Mouse (Mus musculus) hindlimb bud, embryonic 11.5 days (tissue): Measurements from ENCODE around the gene Il1r1.
A peak's percentile ranks its signal among the peaks of the same experiment; 100 is the strongest.

Experiments used
- DNase-seq: peaks from one replicate; pipeline ENCODE4 v3.0.0-alpha.2; 2012; ENCODE audit warnings: low read depth, low spot score; ENCODE audit errors: extremely low spot score

Gene Il1r1

GRCm38 (mm10) chr1:40311123-40311522 is 86.2 kb downstream of the Il1r1 start:
- no peak for DNase-seq

- no peak for DNase-seq
These were observed 86.7 kb downstream of the Il1r1 start for GRCm38 (mm10) chr1:40311625-40312024.

- DNase-seq: no peak
These were observed 89.1 kb downstream of the Il1r1 start for GRCm38 (mm10) chr1:40314016-40314415.

GRCm38 (mm10) chr1:40317657-40318056 is 92.8 kb downstream of the Il1r1 start:
- DNase-seq: no peak

GRCm38 (mm10) chr1:40321824-40322223 is 96.9 kb downstream of the Il1r1 start:
- DNase-seq: no peak

GRCm38 (mm10) chr1:40322543-40322942 is 97.7 kb downstream of the Il1r1 start:
- DNase-seq: no peak

GRCm38 (mm10) chr1:40324457-40324856 is 99.6 kb downstream of the Il1r1 start, which contains the start of gene Il1rl2:
Gene Il1rl2 (plus strand): TSS chr1:40324610.
- peak; percentile 5 for DNase-seq

GRCm38 (mm10) chr1:40324955-40325702 is 100.2 kb downstream of the Il1r1 start:
- peak; percentile 6 for DNase-seq

GRCm38 (mm10) chr1:40325711-40326327 is 100.9 kb downstream of the Il1r1 start:
- DNase-seq: no peak

- DNase-seq: no peak
These were observed 102.7 kb downstream of the Il1r1 start for GRCm38 (mm10) chr1:40327604-40328003.

- no peak for DNase-seq
These were observed 104.6 kb downstream of the Il1r1 start for GRCm38 (mm10) chr1:40329526-40329925.

GRCm38 (mm10) chr1:40330181-40330580 is 105.3 kb downstream of the Il1r1 start:
- DNase-seq: no peak

GRCm38 (mm10) chr1:40339346-40339745 is 114.5 kb downstream of the Il1r1 start:
- DNase-seq: no peak

GRCm38 (mm10) chr1:40340102-40340501 is 115.2 kb downstream of the Il1r1 start:
- no peak for DNase-seq

GRCm38 (mm10) chr1:40352158-40352903 is 127.5 kb downstream of the Il1r1 start:
- no peak for DNase-seq

GRCm38 (mm10) chr1:40352904-40353286 is 128.0 kb downstream of the Il1r1 start:
- peak; percentile 49 for DNase-seq

- DNase-seq: no peak
These were observed 129.8 kb downstream of the Il1r1 start for GRCm38 (mm10) chr1:40354665-40355064.

GRCm38 (mm10) chr1:40355431-40355843 is 130.6 kb downstream of the Il1r1 start:
- DNase-seq: no peak

- DNase-seq: no peak
These were observed 131.1 kb downstream of the Il1r1 start for GRCm38 (mm10) chr1:40355904-40356521.

GRCm38 (mm10) chr1:40357921-40358320 is 133.0 kb downstream of the Il1r1 start:
- DNase-seq: no peak

- DNase-seq: no peak
These were observed 133.5 kb downstream of the Il1r1 start for GRCm38 (mm10) chr1:40358351-40358750.
